Mouse (Mus musculus) bone marrow macrophage, adult 2 months (primary cell): ENCODE results near the gene Ppm1e.

ENCODE experiments used
- CTCF ChIP-seq: IDR thresholded peaks from 2 replicates; pipeline ENCODE4 v1.5.1; 2012; ENCODE audit warnings: low read depth, mild to moderate bottlenecking, low read length, moderate library complexity
- POLR2A ChIP-seq: IDR thresholded peaks from 2 replicates; pipeline ENCODE4 v1.6.1; 2012; ENCODE audit warnings: mild to moderate bottlenecking, low read depth, low read length, borderline replicate concordance

DNA sequence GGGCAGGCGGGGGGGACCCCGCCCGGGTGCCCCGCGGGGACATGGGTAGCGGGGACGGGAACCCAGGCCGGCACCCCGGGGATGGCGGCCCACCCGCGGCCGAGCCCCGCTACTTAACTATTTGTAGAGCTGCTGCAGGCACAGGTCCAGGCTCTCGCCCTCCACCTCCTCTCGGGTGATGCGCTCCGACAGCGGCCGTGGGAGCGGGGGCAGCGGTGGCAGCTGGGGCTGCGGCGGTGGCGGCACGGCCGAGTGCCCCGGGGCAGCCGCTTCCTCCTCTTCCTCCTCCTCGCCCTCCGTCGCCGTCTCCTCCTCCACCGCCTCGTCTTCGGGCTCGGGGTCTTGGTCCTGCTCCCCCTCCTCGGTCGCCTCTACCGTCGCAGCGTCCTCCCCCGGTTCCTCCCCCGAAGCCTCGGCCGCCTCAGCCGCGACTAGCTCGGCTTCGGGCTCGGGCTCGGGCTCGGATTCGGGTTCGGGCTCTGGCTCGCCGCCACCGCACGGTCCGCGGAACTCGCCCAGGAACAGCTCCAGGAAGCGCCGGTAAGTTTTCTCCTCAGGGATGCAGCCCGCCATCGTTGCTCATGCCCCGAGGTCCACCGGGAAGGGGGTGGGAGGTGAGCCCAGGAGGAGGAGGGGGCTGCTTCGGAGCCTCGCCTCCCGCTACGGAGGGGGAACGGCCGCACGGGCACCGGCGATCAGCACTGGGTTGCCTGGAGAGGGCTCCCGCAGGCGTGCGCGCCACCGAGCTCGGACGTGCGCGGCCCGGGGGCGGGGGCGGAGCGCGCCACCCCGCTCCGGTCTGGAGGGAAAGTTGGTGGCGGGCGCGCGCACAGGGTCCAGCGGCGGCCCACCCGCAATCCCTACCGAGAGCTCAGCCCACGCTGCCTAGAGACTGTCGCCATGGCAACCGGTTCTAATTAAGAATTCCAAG lies at the start of gene Ppm1e:
- no peak for TF ChIP-seq POLR2A
- no peak for TF ChIP-seq CTCF
